ENCODE assay signal across 9 mouse cellular contexts in the genomic region with DNA sequence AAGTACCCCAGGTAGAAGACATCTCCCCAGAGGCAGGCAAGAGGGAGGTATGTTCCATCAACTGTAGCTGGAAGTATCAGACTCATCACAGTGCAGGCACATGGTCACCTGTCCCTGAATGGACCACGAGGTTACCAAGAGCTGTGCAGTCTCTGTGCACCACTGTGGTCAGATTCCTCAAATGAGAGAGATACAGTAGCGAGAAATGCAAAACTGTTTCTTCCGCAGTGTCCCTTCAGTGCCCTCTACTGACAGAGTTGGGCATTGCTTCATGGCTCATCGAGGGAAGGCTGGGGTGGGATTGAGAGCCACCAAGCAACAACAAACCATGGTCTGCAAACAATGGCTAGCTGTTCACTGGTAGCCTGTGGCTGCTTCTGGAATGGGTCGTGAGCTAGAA.
DNase-seq lines count a peak whose midpoint lies in the region; ATAC-seq lines count a peak whose summit lies in the region.
"Had no signal": no experiment of that assay in that cellular context is flagged by ENCODE, and none has a peak within 500 bp of the region (broad histone marks: within the 10 kb centered on the region; RNA-seq: fewer than 3 reads in every experiment).

No protein-coding gene starts in this region.

- H3K4me2 ChIP-seq in hindbrain, embryonic 12.5 days (replicated peaks), result no peak overlapping the region
- no peak overlapping the region for H3K4me2 ChIP-seq in midbrain, embryonic 11.5 days
- H3K4me2 ChIP-seq: lung, embryonic 15.5 days had no signal

- H3K36me3 ChIP-seq in hindbrain, embryonic 10.5 days, result no peaks in the 10 kb centered on the region
- H3K36me3 ChIP-seq in hindbrain, embryonic 12.5 days, result no peaks in the 10 kb centered on the region
- H3K36me3 ChIP-seq in midbrain, embryonic 11.5 days (ENCODE audit: control insufficient read depth, insufficient read depth, low read length), result no peaks in the 10 kb centered on the region
- H3K36me3 ChIP-seq: lung, embryonic 15.5 days had no signal

- no peak for ATAC-seq in hindbrain, embryonic 12.5 days (ENCODE audit: low FRiP score)
- ATAC-seq in midbrain, embryonic 11.5 days (ENCODE audit: low FRiP score), result no peak; the same call in 1 of the 2 replicates

- no peaks in the 10 kb centered on the region for H3K9me3 ChIP-seq in hindbrain, embryonic 10.5 days
- H3K9me3 ChIP-seq in hindbrain, embryonic 12.5 days (replicated peaks), result no peaks in the 10 kb centered on the region
- no peaks in the 10 kb centered on the region for H3K9me3 ChIP-seq in midbrain, embryonic 11.5 days (ENCODE audit: control insufficient read depth, low read length)
- H3K9me3 ChIP-seq: lung, embryonic 15.5 days had no signal

- peaks cover 5% of the 10 kb centered on the region; the same call in 1 of the 2 replicates for H3K27me3 ChIP-seq in hindbrain, embryonic 10.5 days (ENCODE audit: insufficient read depth, poor library complexity, severe bottlenecking)
- H3K27me3 ChIP-seq in hindbrain, embryonic 12.5 days, result no peaks in the 10 kb centered on the region
- no peaks in the 10 kb centered on the region for H3K27me3 ChIP-seq in midbrain, embryonic 11.5 days (ENCODE audit: control insufficient read depth, insufficient read depth, low read length)
- H3K27me3 ChIP-seq: lung, embryonic 15.5 days had no signal

- no peak overlapping the region for H3K4me3 ChIP-seq in hindbrain, embryonic 10.5 days
- H3K4me3 ChIP-seq in hindbrain, embryonic 12.5 days, result no peak overlapping the region
- H3K4me3 ChIP-seq in midbrain, embryonic 11.5 days (ENCODE audit: low read depth, low read length), result no peak overlapping the region
- H3K4me3 ChIP-seq: lung, embryonic 15.5 days had no signal

- peaks cover 32% of the 10 kb centered on the region for H3K4me1 ChIP-seq in hindbrain, embryonic 10.5 days (replicated peaks)
- peaks cover 33% of the 10 kb centered on the region for H3K4me1 ChIP-seq in hindbrain, embryonic 12.5 days
- H3K4me1 ChIP-seq in midbrain, embryonic 11.5 days (ENCODE audit: control insufficient read depth, insufficient read depth, low read length), result peaks cover 4% of the 10 kb centered on the region
- H3K4me1 ChIP-seq: lung, embryonic 15.5 days had no signal

- DNase-seq in hindbrain, embryonic 10.5 days (ENCODE audit: low spot score), result peak; percentile 77
- DNase-seq in adrenal gland, adult 2 months, result peak; percentile 41
- peak; percentile 90 for DNase-seq in embryo, embryonic 10.5 days (ENCODE audit: low spot score)
- DNase-seq in heart, postnatal 36 days, result peak; percentile 58 to 73
- peak; percentile 69 to 76 for DNase-seq in layer of hippocampus, postnatal 36 days
- DNase-seq in midbrain, embryonic 11.5 days (ENCODE audit: low spot score, missing footprints), result peak; percentile 98
- peak; percentile 30 for DNase-seq in thymus, postnatal 25 days

- H3K27ac ChIP-seq in hindbrain, embryonic 10.5 days, result no peak overlapping the region
- no peak overlapping the region for H3K27ac ChIP-seq in hindbrain, embryonic 12.5 days
- H3K27ac ChIP-seq in midbrain, embryonic 11.5 days (ENCODE audit: low read depth, low read length), result no peak overlapping the region
- H3K27ac ChIP-seq: lung, embryonic 15.5 days had no signal

- H3K9ac ChIP-seq in hindbrain, embryonic 12.5 days, result no peak overlapping the region
- no peak overlapping the region for H3K9ac ChIP-seq in midbrain, embryonic 11.5 days (ENCODE audit: low read length)
- H3K9ac ChIP-seq: lung, embryonic 15.5 days had no signal

- intact Hi-C loops in heart, postnatal 36 days (cut with DNase I), result loop anchor here (1.0 to 5.0 kb wide), 4 partner anchors 161 to 471 kb away; a partner anchor contains a TSS

- WGBS in hindbrain, embryonic 10.5 days, result 11% methylated on average over 5 of the region's 5 CpGs
- 11% methylated on average over 5 of the region's 5 CpGs for WGBS in hindbrain, embryonic 12.5 days
- 10% methylated on average over 5 of the region's 5 CpGs for WGBS in midbrain, embryonic 11.5 days

Comparison
In these comparisons a context has a peak if more than half of its experiments do, and no peak if none do; other contexts are left out.
1. DNase-seq: peak in every context shown above with its lines; median percentile 98 in midbrain, embryonic 11.5 days; 90 in embryo, embryonic 10.5 days; 77 in hindbrain, embryonic 10.5 days; 72 in layer of hippocampus, postnatal 36 days; 66 in heart, postnatal 36 days; 41 in adrenal gland, adult 2 months; 30 in thymus, postnatal 25 days.